Mouse (Mus musculus): ENCODE results near the gene Tmem208.

DNA sequence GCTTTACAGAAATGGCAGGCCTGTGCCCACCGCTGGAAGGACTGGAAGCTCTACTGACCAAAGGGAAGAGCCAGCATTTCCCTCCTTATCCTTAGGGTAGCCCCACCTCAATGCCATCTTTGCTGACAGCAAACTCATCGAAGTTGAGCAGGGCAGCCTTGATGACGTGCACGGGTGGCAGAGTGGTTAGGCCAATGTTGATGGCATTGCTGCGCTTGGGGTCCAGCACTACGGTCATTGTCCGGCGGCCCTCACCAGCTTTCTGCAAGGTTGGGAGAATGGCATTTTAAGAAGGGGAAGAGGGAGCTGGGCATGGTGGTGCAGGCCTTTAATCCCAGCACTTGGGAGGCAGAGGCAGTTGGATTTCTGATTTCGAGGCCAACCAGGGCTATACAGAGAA, 5.8 kb downstream of the Tmem208 start:
- TF ChIP-seq POLR2A (IDR thresholded peaks at IDR 0.05; ENCODE audit: low read depth, low read length) (no peak), CTCF (IDR thresholded peaks at IDR 0.05; ENCODE audit: extremely low read depth, insufficient read length, insufficient replicate concordance, low read depth, low read length) (no peak)

All from small intestine, adult 2 months (tissue).